Mouse (Mus musculus) G1E (cell line): ENCODE data around the gene Pld3.

Experiments
- CTCF ChIP-seq: IDR thresholded peaks from 2 replicates; pipeline ENCODE4 v1.5.1; 2012; ENCODE audit warnings: low read depth, low read length, inconsistent platforms, mixed read lengths
- GATA1 ChIP-seq: IDR thresholded peaks from 2 replicates; pipeline ENCODE4 v1.6.1; 2012; ENCODE audit warnings: borderline replicate concordance, low read length, inconsistent platforms, mixed read lengths
- POLR2AphosphoS5 ChIP-seq: IDR thresholded peaks from 2 replicates; pipeline ENCODE4 v1.6.1; 2012; ENCODE audit warnings: low read depth, low read length, inconsistent platforms; ENCODE audit not compliant: insufficient replicate concordance
- TAL1 ChIP-seq: conservative IDR thresholded peaks from 2 replicates; pipeline ENCODE4 v1.6.1; 2012; ENCODE audit warnings: low read depth, low read length, inconsistent platforms, mixed read lengths

DNA sequence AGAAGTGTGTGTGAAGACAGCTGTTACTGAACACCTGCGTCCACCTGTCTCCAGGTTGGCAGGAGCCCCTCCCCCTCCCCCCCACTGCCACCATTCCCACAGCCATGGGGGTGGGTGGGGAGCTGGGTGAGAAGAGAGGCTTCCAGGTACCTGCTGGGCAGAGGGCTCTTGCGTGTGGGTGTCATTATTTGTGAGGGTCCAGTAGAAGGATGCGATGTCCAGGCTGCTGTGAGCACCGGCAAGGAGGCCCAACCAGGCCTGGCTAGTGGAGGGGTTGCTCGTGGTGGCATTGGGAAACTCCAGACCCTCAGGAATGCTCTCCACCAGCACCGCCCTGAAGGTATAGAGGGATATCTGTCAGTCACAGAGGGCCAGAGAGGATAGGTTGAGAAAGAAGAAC is 12.1 kb downstream of the Pld3 start:
- TF ChIP-seq CTCF (no peak), TAL1 (no peak), GATA1 (no peak), POLR2AphosphoS5 (no peak)
